Mouse (Mus musculus): ENCODE data around the gene Gucy1b2. TPM values are rescaled to one million over a fixed set of nuclear protein-coding genes. Genes with fewer than 3 reads are reported as not detected.

The Gucy1b2 gene
- total and polyA plus RNA-seq, 2 experiments: not detected

- Histone ChIP-seq H3K36me3 (ENCODE audit: control insufficient read depth, insufficient read depth, low read length) (no peaks in the 10 kb centered on the region), H3K9ac (ENCODE audit: low read depth, low read length) (no peak overlapping the region), H3K27ac (replicated peaks; ENCODE audit: insufficient read depth, low read depth, low read length) (no peak overlapping the region), H3K4me3 (ENCODE audit: insufficient read depth, low read depth, low read length) (no peak overlapping the region), H3K27me3 (ENCODE audit: control insufficient read depth, insufficient read depth, low read length) (no peaks in the 10 kb centered on the region), H3K4me1 (ENCODE audit: control insufficient read depth, insufficient read depth, low read length) (no peaks in the 10 kb centered on the region), H3K79me2 (ENCODE audit: control insufficient read depth, insufficient read depth, low read length) (no peaks in the 10 kb centered on the region)
- no peak for TF ChIP-seq CTCF (IDR thresholded peaks at IDR 0.05; ENCODE audit: low read depth, low read length)
- no peak for TF ChIP-seq POLR2A (IDR thresholded peaks at IDR 0.05; ENCODE audit: extremely low read depth, insufficient read depth, low read length)
- no peak for DNase-seq (ENCODE audit: extremely low read depth, low read depth, low spot score)
- WGBS: 98% methylated on average over 2 of the region's 2 CpGs
Measured at GRCm38 (mm10) chr14:62379391-62379790, 76.7 kb downstream of the Gucy1b2 start.

GRCm38 (mm10) chr14:62376115-62376514 is 80.0 kb downstream of the Gucy1b2 start:
- WGBS: 78% methylated on average over 2 of the region's 2 CpGs
- DNase-seq (ENCODE audit: extremely low read depth, low read depth, low spot score): no peak
- Histone ChIP-seq H3K27me3 (ENCODE audit: control insufficient read depth, insufficient read depth, low read length) (no peaks in the 10 kb centered on the region), H3K36me3 (ENCODE audit: control insufficient read depth, insufficient read depth, low read length) (no peaks in the 10 kb centered on the region), H3K27ac (replicated peaks; ENCODE audit: insufficient read depth, low read depth, low read length) (no peak overlapping the region), H3K79me2 (ENCODE audit: control insufficient read depth, insufficient read depth, low read length) (no peaks in the 10 kb centered on the region), H3K9ac (ENCODE audit: low read depth, low read length) (no peak overlapping the region), H3K4me1 (ENCODE audit: control insufficient read depth, insufficient read depth, low read length) (no peaks in the 10 kb centered on the region; the same call in 1 of the 2 replicates), H3K4me3 (ENCODE audit: insufficient read depth, low read depth, low read length) (no peak overlapping the region)
- TF ChIP-seq POLR2A (IDR thresholded peaks at IDR 0.05; ENCODE audit: extremely low read depth, insufficient read depth, low read length): no peak
- TF ChIP-seq CTCF (IDR thresholded peaks at IDR 0.05; ENCODE audit: low read depth, low read length): no peak

GRCm38 (mm10) chr14:62375694-62376093 is 80.4 kb downstream of the Gucy1b2 start:
- no peaks in the 10 kb centered on the region for H3K36me3 ChIP-seq (ENCODE audit: control insufficient read depth, insufficient read depth, low read length)
- no peak overlapping the region for H3K27ac ChIP-seq (replicated peaks; ENCODE audit: insufficient read depth, low read depth, low read length)
- no peaks in the 10 kb centered on the region for H3K27me3 ChIP-seq (ENCODE audit: control insufficient read depth, insufficient read depth, low read length)
- H3K4me3 ChIP-seq (ENCODE audit: insufficient read depth, low read depth, low read length): no peak overlapping the region
- DNase-seq (ENCODE audit: extremely low read depth, low read depth, low spot score): peak; percentile 16
- no peak overlapping the region for H3K9ac ChIP-seq (ENCODE audit: low read depth, low read length)
- TF ChIP-seq POLR2A (IDR thresholded peaks at IDR 0.05; ENCODE audit: extremely low read depth, insufficient read depth, low read length) (no peak), CTCF (IDR thresholded peaks at IDR 0.05; ENCODE audit: low read depth, low read length) (no peak)
- H3K79me2 ChIP-seq (ENCODE audit: control insufficient read depth, insufficient read depth, low read length): no peaks in the 10 kb centered on the region
- no peaks in the 10 kb centered on the region; the same call in 1 of the 2 replicates for H3K4me1 ChIP-seq (ENCODE audit: control insufficient read depth, insufficient read depth, low read length)

- Histone ChIP-seq H3K79me2 (ENCODE audit: control insufficient read depth, insufficient read depth, low read length) (no peaks in the 10 kb centered on the region), H3K4me1 (ENCODE audit: control insufficient read depth, insufficient read depth, low read length) (peaks cover 2% of the 10 kb centered on the region), H3K4me3 (ENCODE audit: insufficient read depth, low read depth, low read length) (no peak overlapping the region), H3K27ac (replicated peaks; ENCODE audit: insufficient read depth, low read depth, low read length) (no peak overlapping the region), H3K36me3 (ENCODE audit: control insufficient read depth, insufficient read depth, low read length) (no peaks in the 10 kb centered on the region), H3K27me3 (ENCODE audit: control insufficient read depth, insufficient read depth, low read length) (no peaks in the 10 kb centered on the region), H3K9ac (ENCODE audit: low read depth, low read length) (no peak overlapping the region)
- no peak for DNase-seq (ENCODE audit: extremely low read depth, low read depth, low spot score)
- WGBS: 69% methylated on average over 10 of the region's 10 CpGs
- TF ChIP-seq CTCF (IDR thresholded peaks at IDR 0.05; ENCODE audit: low read depth, low read length) (no peak), POLR2A (IDR thresholded peaks at IDR 0.05; ENCODE audit: extremely low read depth, insufficient read depth, low read length) (no peak)
Measured at GRCm38 (mm10) chr14:62374001-62374400, 82.1 kb downstream of the Gucy1b2 start.

- no peaks in the 10 kb centered on the region for H3K27me3 ChIP-seq (ENCODE audit: control insufficient read depth, insufficient read depth, low read length)
- no peak overlapping the region for H3K4me3 ChIP-seq (ENCODE audit: insufficient read depth, low read depth, low read length)
- H3K4me1 ChIP-seq (ENCODE audit: control insufficient read depth, insufficient read depth, low read length): peaks cover 2% of the 10 kb centered on the region
- H3K79me2 ChIP-seq (ENCODE audit: control insufficient read depth, insufficient read depth, low read length): no peaks in the 10 kb centered on the region
- H3K9ac ChIP-seq (ENCODE audit: low read depth, low read length): no peak overlapping the region
- no peaks in the 10 kb centered on the region for H3K36me3 ChIP-seq (ENCODE audit: control insufficient read depth, insufficient read depth, low read length)
- WGBS: 7% methylated on average over 6 of the region's 6 CpGs
- TF ChIP-seq POLR2A (IDR thresholded peaks at IDR 0.05; ENCODE audit: extremely low read depth, insufficient read depth, low read length) (no peak), CTCF (IDR thresholded peaks at IDR 0.05; ENCODE audit: low read depth, low read length) (no peak)
- peak; percentile 84 for DNase-seq (ENCODE audit: extremely low read depth, low read depth, low spot score)
- H3K27ac ChIP-seq (replicated peaks; ENCODE audit: insufficient read depth, low read depth, low read length): peak overlapping the region; percentile 28
Measured at GRCm38 (mm10) chr14:62370819-62371218, 85.3 kb downstream of the Gucy1b2 start.

GRCm38 (mm10) chr14:62363774-62364173 is 92.3 kb downstream of the Gucy1b2 start:
- Histone ChIP-seq H3K4me3 (ENCODE audit: insufficient read depth, low read depth, low read length) (no peak overlapping the region), H3K9ac (ENCODE audit: low read depth, low read length) (no peak overlapping the region), H3K27ac (replicated peaks; ENCODE audit: insufficient read depth, low read depth, low read length) (no peak overlapping the region), H3K4me1 (ENCODE audit: control insufficient read depth, insufficient read depth, low read length) (peaks cover 5% of the 10 kb centered on the region), H3K79me2 (ENCODE audit: control insufficient read depth, insufficient read depth, low read length) (no peaks in the 10 kb centered on the region), H3K27me3 (ENCODE audit: control insufficient read depth, insufficient read depth, low read length) (no peaks in the 10 kb centered on the region), H3K36me3 (ENCODE audit: control insufficient read depth, insufficient read depth, low read length) (0 out of 2 replicates have a peak, but pooled peaks cover 2% of the 10 kb centered on the region)
- 95% methylated on average over 2 of the region's 2 CpGs for WGBS
- DNase-seq (ENCODE audit: extremely low read depth, low read depth, low spot score): no peak
- no peak for TF ChIP-seq POLR2A (IDR thresholded peaks at IDR 0.05; ENCODE audit: extremely low read depth, insufficient read depth, low read length)
- no peak for TF ChIP-seq CTCF (IDR thresholded peaks at IDR 0.05; ENCODE audit: low read depth, low read length)

Measured in liver, adult 2 months (tissue).